29 mouse cellular contexts compared by ENCODE assay signal in genomic region chr7:114081633-114082420, GRCm38 (mm10). TPM values are rescaled to one million over a fixed set of nuclear protein-coding genes. Genes with fewer than 3 reads are reported as not detected.
DNase-seq lines count a peak whose midpoint lies in the region; ATAC-seq lines count a peak whose summit lies in the region.
"Had no signal": no experiment of that assay in that cellular context is flagged by ENCODE, and none has a peak within 500 bp of the region (broad histone marks: within the 10 kb centered on the region; RNA-seq: fewer than 3 reads in every experiment).

No protein-coding gene starts in this region.

- H3K27me3 ChIP-seq in embryonic facial prominence, embryonic 14.5 days (replicated peaks; ENCODE audit: control insufficient read depth, insufficient read depth, low read length) = no peaks in the 10 kb centered on the region
- no peaks in the 10 kb centered on the region for H3K27me3 ChIP-seq in embryonic facial prominence, embryonic 10.5 days (replicated peaks; ENCODE audit: low read depth, poor library complexity, severe bottlenecking)
- H3K27me3 ChIP-seq in liver, embryonic 11.5 days (replicated peaks; ENCODE audit: control insufficient read depth, insufficient read depth, low read length) = no peaks in the 10 kb centered on the region
- H3K27me3 ChIP-seq: CH12.LX; embryonic facial prominence, embryonic 15.5 days; hindbrain, embryonic 15.5 days; liver, embryonic 13.5 days; neural tube, embryonic 12.5 days had no signal

- no peaks in the 10 kb centered on the region for H3K36me3 ChIP-seq in embryonic facial prominence, embryonic 14.5 days (ENCODE audit: control insufficient read depth, insufficient read depth, low read length)
- H3K36me3 ChIP-seq in embryonic facial prominence, embryonic 10.5 days (replicated peaks) = no peaks in the 10 kb centered on the region
- H3K36me3 ChIP-seq in liver, embryonic 11.5 days (ENCODE audit: control insufficient read depth, insufficient read depth, low read length) = no peaks in the 10 kb centered on the region
- H3K36me3 ChIP-seq: embryonic facial prominence, embryonic 15.5 days; G1E; hindbrain, embryonic 15.5 days; liver, embryonic 13.5 days; neural tube, embryonic 12.5 days had no signal

- H3K4me2 ChIP-seq in embryonic facial prominence, embryonic 14.5 days (ENCODE audit: low read depth, low read length) = no peak overlapping the region
- H3K4me2 ChIP-seq in liver, embryonic 11.5 days = no peak overlapping the region
- H3K4me2 ChIP-seq: embryonic facial prominence, embryonic 15.5 days; hindbrain, embryonic 15.5 days; liver, embryonic 13.5 days; lung, embryonic 14.5 days; neural tube, embryonic 12.5 days had no signal

- no peaks in the 10 kb centered on the region for H3K9me3 ChIP-seq in embryonic facial prominence, embryonic 14.5 days (ENCODE audit: control insufficient read depth, low read length)
- H3K9me3 ChIP-seq in embryonic facial prominence, embryonic 10.5 days = no peaks in the 10 kb centered on the region
- no peaks in the 10 kb centered on the region for H3K9me3 ChIP-seq in liver, embryonic 11.5 days (ENCODE audit: control insufficient read depth, low read length)
- H3K9me3 ChIP-seq: embryonic facial prominence, embryonic 15.5 days; G1E; hindbrain, embryonic 15.5 days; liver, embryonic 13.5 days; neural tube, embryonic 12.5 days had no signal

- peak; percentile 29 for DNase-seq in embryonic facial prominence, embryonic 14.5 days (ENCODE audit: low spot score)
- DNase-seq in embryonic facial prominence, embryonic 10.5 days (ENCODE audit: low spot score) = no peak
- peak; percentile 26 for DNase-seq in liver
- no peak for DNase-seq in liver, embryonic 11.5 days (ENCODE audit: low spot score)
- DNase-seq in T-cell, adult 2 months (ENCODE audit: low spot score) = peak; percentile 49
- no peak for DNase-seq in lung, postnatal 25 days (ENCODE audit: low spot score)
- no peak for DNase-seq in ovary, adult 18-20 months (ENCODE audit: low spot score)
- DNase-seq: adrenal gland, adult 8-10 months; cerebellum, adult 18-20 months; cerebellum, postnatal 14 days; gastrocnemius, postnatal 25 days; heart, adult 18-20 months; kidney, adult 9 months; kidney, postnatal 25 days; liver, embryonic 13.5 days; lung, embryonic 14.5 days; lung, postnatal 36 days; midbrain, embryonic 14.5 days; spleen, adult 18-20 months; thymus, postnatal 25 days had no signal

- no peak overlapping the region for H3K4me3 ChIP-seq in embryonic facial prominence, embryonic 14.5 days (ENCODE audit: low read depth, low read length)
- H3K4me3 ChIP-seq in embryonic facial prominence, embryonic 10.5 days = no peak overlapping the region
- no peak overlapping the region for H3K4me3 ChIP-seq in liver, embryonic 11.5 days (ENCODE audit: low read depth, low read length)
- H3K4me3 ChIP-seq: embryonic facial prominence, embryonic 15.5 days; hindbrain, embryonic 15.5 days; liver, embryonic 13.5 days; neural tube, embryonic 12.5 days had no signal

- no peak for ATAC-seq in embryonic facial prominence, embryonic 14.5 days (ENCODE audit: low read depth)
- ATAC-seq in liver, embryonic 11.5 days (replicated peaks; ENCODE audit: low FRiP score) = no peak
- ATAC-seq in megakaryocyte progenitor cell, adult 5-6 weeks (replicated peaks; ENCODE audit: poor library complexity) = 0 out of 2 replicates have a peak, but pooled peaks have one; percentile 31
- ATAC-seq: activated CD4-positive, CD25-positive, alpha-beta regulatory T cell, adult 4 months; forebrain, embryonic 16.5 days; intestine, embryonic 16.5 days had no signal

- H3K4me1 ChIP-seq in embryonic facial prominence, embryonic 14.5 days (ENCODE audit: control insufficient read depth, insufficient read depth, low read length) = peaks cover 7% of the 10 kb centered on the region; the same call in 1 of the 2 replicates
- H3K4me1 ChIP-seq in embryonic facial prominence, embryonic 10.5 days = peaks cover 9% of the 10 kb centered on the region
- H3K4me1 ChIP-seq in liver, embryonic 11.5 days (replicated peaks; ENCODE audit: control insufficient read depth, insufficient read depth, low read length) = peaks cover 29% of the 10 kb centered on the region
- H3K4me1 ChIP-seq: hindbrain, embryonic 15.5 days had no signal

- WGBS in embryonic facial prominence, embryonic 14.5 days = 58% methylated on average over 21 of the region's 21 CpGs
- 87% methylated on average over 21 of the region's 21 CpGs for WGBS in embryonic facial prominence, embryonic 10.5 days
- WGBS in liver, embryonic 11.5 days = 71% methylated on average over 21 of the region's 21 CpGs

- no peak overlapping the region for H3K9ac ChIP-seq in embryonic facial prominence, embryonic 14.5 days (ENCODE audit: low read depth, low read length)
- no peak overlapping the region for H3K9ac ChIP-seq in liver, embryonic 11.5 days (ENCODE audit: low read depth, low read length)
- H3K9ac ChIP-seq: embryonic facial prominence, embryonic 15.5 days; hindbrain, embryonic 15.5 days; liver, embryonic 13.5 days; lung, embryonic 14.5 days; neural tube, embryonic 12.5 days had no signal

- H3K27ac ChIP-seq in embryonic facial prominence, embryonic 14.5 days (replicated peaks; ENCODE audit: low read depth, low read length) = no peak overlapping the region
- H3K27ac ChIP-seq in embryonic facial prominence, embryonic 10.5 days (replicated peaks) = no peak overlapping the region
- no peak overlapping the region for H3K27ac ChIP-seq in liver, embryonic 11.5 days (ENCODE audit: low read depth, low read length)
- H3K27ac ChIP-seq: embryonic facial prominence, embryonic 15.5 days; hindbrain, embryonic 15.5 days; liver, embryonic 13.5 days; neural tube, embryonic 12.5 days had no signal

RNA-seq across cellular contexts. Expression of gene Rras2, which starts 35.8 kb away (rescaled TPM):
- polyA plus RNA-seq in embryonic facial prominence, embryonic 14.5 days (2014; fragmentation: Nextera tagmentation; extraction: Ambion mirVana) = 32.3 and 39.0 TPM in 2 replicates
- polyA plus RNA-seq in embryonic facial prominence, embryonic 10.5 days (2016; fragmentation: Nextera tagmentation; extraction: Ambion mirVana) = 26.1 and 26.9 TPM in 2 replicates
- polyA plus RNA-seq in liver, embryonic 11.5 days (2014; fragmentation: Nextera tagmentation; extraction: Ambion mirVana) = 20.1 and 20.4 TPM in 2 replicates
- total RNA-seq in megakaryocyte progenitor cell, adult 5-6 weeks (2015) = 1.7 and 3.7 TPM in 2 replicates
- total RNA-seq in megakaryocyte progenitor cell, adult 5-6 weeks (2017) = 1.5 and 1.7 TPM in 2 replicates
- polyA plus RNA-seq: G1E had no signal

Comparison
In these comparisons a context has a peak if more than half of its experiments do, and no peak if none do; other contexts are left out.
1. DNase-seq: peak in embryonic facial prominence, embryonic 14.5 days (single experiment), liver (single experiment) and T-cell, adult 2 months (single experiment); none in embryonic facial prominence, embryonic 10.5 days (single experiment), liver, embryonic 11.5 days (single experiment), lung, postnatal 25 days (single experiment) and ovary, adult 18-20 months (single experiment).